7 mouse cellular contexts compared by ENCODE assay signal in the genomic region with DNA sequence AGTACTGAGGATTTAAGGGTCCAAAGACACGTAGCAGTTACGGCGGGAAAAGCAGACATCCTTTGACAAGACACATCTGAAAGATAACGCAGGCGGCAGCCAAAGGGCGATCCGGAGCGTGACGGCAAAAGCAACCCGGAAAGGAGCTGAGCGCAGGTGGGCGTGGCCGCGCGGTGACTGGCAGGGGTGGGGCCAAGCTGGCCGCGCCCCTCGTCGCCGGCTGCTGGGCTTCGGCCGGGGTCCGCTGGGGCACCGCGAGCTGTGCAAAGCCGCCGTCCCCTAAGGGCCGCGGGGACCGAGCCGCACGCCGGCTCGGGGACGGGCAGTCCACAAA. TPM values are rescaled to one million over a fixed set of nuclear protein-coding genes. Genes with fewer than 3 reads are reported as not detected.
DNase-seq lines count a peak whose midpoint lies in the region; ATAC-seq lines count a peak whose summit lies in the region.

A gene (plus strand): TSS at position 179 of the 334 bp plus-strand sequence.

- no peaks in the 10 kb centered on the region; the same call in 1 of the 2 replicates for H3K36me3 ChIP-seq in embryonic facial prominence, embryonic 11.5 days (replicated peaks; ENCODE audit: control insufficient read depth, insufficient read depth, low read depth, low read length)
- H3K36me3 ChIP-seq in limb, embryonic 10.5 days: peaks cover 18% of the 10 kb centered on the region
- H3K36me3 ChIP-seq in midbrain, embryonic 12.5 days: peaks cover 17% of the 10 kb centered on the region

- H3K9me3 ChIP-seq in embryonic facial prominence, embryonic 11.5 days (replicated peaks; ENCODE audit: control insufficient read depth, low read length): no peaks in the 10 kb centered on the region
- no peaks in the 10 kb centered on the region for H3K9me3 ChIP-seq in limb, embryonic 10.5 days (replicated peaks)
- no peaks in the 10 kb centered on the region for H3K9me3 ChIP-seq in midbrain, embryonic 12.5 days

- peak; percentile 71 for ATAC-seq in embryonic facial prominence, embryonic 11.5 days (replicated peaks; ENCODE audit: insufficient number of reproducible peaks, low FRiP score, low TSS enrichment, low read depth)
- peak; percentile 92 for ATAC-seq in midbrain, embryonic 12.5 days (ENCODE audit: low FRiP score, low read depth)

- H3K4me1 ChIP-seq in embryonic facial prominence, embryonic 11.5 days (ENCODE audit: control insufficient read depth, insufficient read depth, low read length): no peaks in the 10 kb centered on the region
- peaks cover 19% of the 10 kb centered on the region for H3K4me1 ChIP-seq in limb, embryonic 10.5 days
- 0 out of 2 replicates have a peak, but pooled peaks cover 13% of the 10 kb centered on the region for H3K4me1 ChIP-seq in midbrain, embryonic 12.5 days

- WGBS in embryonic facial prominence, embryonic 11.5 days: under 1% methylated on average over 35 of the region's 35 CpGs
- under 1% methylated on average over 35 of the region's 35 CpGs for WGBS in limb, embryonic 10.5 days
- WGBS in midbrain, embryonic 12.5 days: under 1% methylated on average over 35 of the region's 35 CpGs

- peak within 1 kb of the TSS; percentile 82 for H3K4me3 ChIP-seq in embryonic facial prominence, embryonic 11.5 days (ENCODE audit: low read depth, low read length)
- peak within 1 kb of the TSS; percentile 86 for H3K4me3 ChIP-seq in limb, embryonic 10.5 days
- H3K4me3 ChIP-seq in midbrain, embryonic 12.5 days: peak within 1 kb of the TSS; percentile 80

- DNase-seq in adrenal gland, postnatal 14 days: peak; percentile 95
- DNase-seq in embryonic facial prominence, embryonic 11.5 days (ENCODE audit: low spot score): peak; percentile 87
- DNase-seq in heart, adult 11 months: peak; percentile 99
- peak; percentile 94 for DNase-seq in kidney, adult 18-20 months
- peak; percentile 93 for DNase-seq in limb, embryonic 10.5 days (ENCODE audit: low spot score)
- peak; percentile 66 for DNase-seq in skeletal muscle tissue, adult 2 months (ENCODE audit: low read depth, low spot score)

- no peaks in the 10 kb centered on the region for H3K27me3 ChIP-seq in embryonic facial prominence, embryonic 11.5 days (ENCODE audit: control insufficient read depth, insufficient read depth, low read length)
- no peaks in the 10 kb centered on the region for H3K27me3 ChIP-seq in limb, embryonic 10.5 days (ENCODE audit: low read depth, poor library complexity, severe bottlenecking)
- 0 out of 2 replicates have a peak, but pooled peaks cover 6% of the 10 kb centered on the region for H3K27me3 ChIP-seq in midbrain, embryonic 12.5 days

- no peak within 1 kb of the TSS; the same call in 1 of the 2 replicates for H3K27ac ChIP-seq in embryonic facial prominence, embryonic 11.5 days (replicated peaks; ENCODE audit: low read depth, low read length)
- peak within 1 kb of the TSS; percentile 86 for H3K27ac ChIP-seq in limb, embryonic 10.5 days
- H3K27ac ChIP-seq in midbrain, embryonic 12.5 days (replicated peaks): peak within 1 kb of the TSS; percentile 75

- peak within 1 kb of the TSS; percentile 86 for H3K4me2 ChIP-seq in embryonic facial prominence, embryonic 11.5 days (ENCODE audit: low read depth, low read length)
- H3K4me2 ChIP-seq in midbrain, embryonic 12.5 days (replicated peaks): peak within 1 kb of the TSS; percentile 79

- peak within 1 kb of the TSS; percentile 75 for H3K9ac ChIP-seq in embryonic facial prominence, embryonic 11.5 days (replicated peaks; ENCODE audit: low read length)
- peak within 1 kb of the TSS; percentile 77 for H3K9ac ChIP-seq in midbrain, embryonic 12.5 days (replicated peaks)

RNA-seq across cellular contexts. Expression of the gene that starts here (rescaled TPM):
- 92.0 and 92.5 TPM in 2 replicates for total RNA-seq in adrenal gland, postnatal 14 days (2021)
- polyA plus RNA-seq in embryonic facial prominence, embryonic 11.5 days (2014; fragmentation: Nextera tagmentation; extraction: Ambion mirVana): 13.9 and 16.2 TPM in 2 replicates
- polyA plus RNA-seq in limb, embryonic 10.5 days (2016; fragmentation: Nextera tagmentation; extraction: Ambion mirVana): 23.9 and 24.4 TPM in 2 replicates
- 31.1 and 32.5 TPM in 2 replicates for polyA plus RNA-seq in midbrain, embryonic 12.5 days (2016; fragmentation: Nextera tagmentation; extraction: Ambion mirVana)
